Mouse (Mus musculus): ENCODE data around the gene Heyl. TPM values are rescaled to one million over a fixed set of nuclear protein-coding genes. Genes with fewer than 3 reads are reported as not detected.

The Heyl gene
- polyA plus RNA-seq (2012): not detected in 2 replicates

- Histone ChIP-seq H3K4me3 (replicated peaks) (peak within 1 kb of the TSS; percentile 2), H3K4me1 (ENCODE audit: control insufficient read depth) (peaks cover 2% of the 10 kb centered on the region; the same call in 1 of the 2 replicates), H3K9me3 (ENCODE audit: control insufficient read depth, low read length) (no peaks in the 10 kb centered on the region), H3K36me3 (ENCODE audit: control insufficient read depth) (no peaks in the 10 kb centered on the region), H3K27me3 (ENCODE audit: control insufficient read depth) (peaks cover 70% of the 10 kb centered on the region)
- TF ChIP-seq TAL1 (IDR thresholded peaks at IDR 0.05; ENCODE audit: low read length): no peak
- no peak for TF ChIP-seq GATA1 (IDR thresholded peaks at IDR 0.05; ENCODE audit: low read length)
Measured at GRCm38 (mm10) chr4:123233492-123234084, at the start of gene Heyl. TSS of gene Heyl (plus strand) at chr4:123233556.

GRCm38 (mm10) chr4:123184816-123185215 is 48.5 kb upstream of the Heyl start:
- Histone ChIP-seq H3K27me3 (ENCODE audit: control insufficient read depth) (peaks cover 67% of the 10 kb centered on the region), H3K4me1 (ENCODE audit: control insufficient read depth) (peaks cover 5% of the 10 kb centered on the region), H3K36me3 (ENCODE audit: control insufficient read depth) (no peaks in the 10 kb centered on the region), H3K9me3 (ENCODE audit: control insufficient read depth, low read length) (no peaks in the 10 kb centered on the region; the same call in 1 of the 2 replicates), H3K4me3 (replicated peaks) (no peak overlapping the region)
- TF ChIP-seq GATA1 (IDR thresholded peaks at IDR 0.05; ENCODE audit: low read length) (no peak), TAL1 (IDR thresholded peaks at IDR 0.05; ENCODE audit: low read length) (no peak)

DNA sequence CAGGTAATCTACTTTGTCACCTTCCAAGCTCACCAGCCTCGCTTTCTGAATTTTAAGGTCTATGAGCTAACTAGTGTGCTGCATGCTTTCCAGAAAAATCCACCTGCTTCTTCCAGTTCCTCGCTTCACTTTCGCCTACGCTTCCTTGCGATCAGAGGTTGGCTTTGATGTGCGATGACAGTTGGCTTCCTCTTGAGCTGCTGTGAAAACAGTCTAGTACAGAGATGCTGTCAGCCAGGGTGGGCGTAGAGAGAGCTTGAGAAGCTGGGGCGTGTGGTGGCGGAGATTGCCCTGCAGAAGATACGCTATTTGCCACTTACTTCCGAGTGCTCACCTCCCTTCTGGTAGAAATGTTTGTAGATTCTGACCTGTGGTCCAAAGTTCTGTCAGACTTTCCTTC is 41.0 kb upstream of the Heyl start:
- Histone ChIP-seq H3K27me3 (ENCODE audit: control insufficient read depth) (peaks cover 27% of the 10 kb centered on the region), H3K4me3 (replicated peaks) (no peak overlapping the region), H3K9me3 (ENCODE audit: control insufficient read depth, low read length) (no peaks in the 10 kb centered on the region), H3K4me1 (ENCODE audit: control insufficient read depth) (no peaks in the 10 kb centered on the region), H3K36me3 (ENCODE audit: control insufficient read depth) (no peaks in the 10 kb centered on the region)
- no peak for TF ChIP-seq TAL1 (IDR thresholded peaks at IDR 0.05; ENCODE audit: low read length)
- TF ChIP-seq GATA1 (IDR thresholded peaks at IDR 0.05; ENCODE audit: low read length): no peak

DNA sequence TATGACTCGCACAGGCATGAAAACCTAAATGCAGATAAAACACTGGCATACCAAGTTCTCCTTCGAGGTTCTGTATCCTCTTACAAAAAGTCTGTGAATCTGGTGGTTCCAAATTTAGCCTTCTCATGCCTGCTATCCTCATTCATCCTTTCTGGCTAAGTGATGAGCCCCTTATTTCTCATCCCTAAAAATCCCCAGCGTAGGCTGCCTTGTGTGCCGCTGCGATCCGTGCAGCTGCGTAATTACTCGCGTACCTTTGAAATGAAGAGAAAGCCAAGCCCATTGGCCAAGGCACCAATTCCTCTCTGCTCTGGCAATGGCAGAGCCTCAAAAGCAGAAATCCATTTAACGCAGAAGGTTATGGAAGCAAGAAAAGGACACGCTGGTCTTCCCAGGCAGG is 39.6 kb upstream of the Heyl start:
- TF ChIP-seq GATA1 (IDR thresholded peaks at IDR 0.05; ENCODE audit: low read length) (no peak), TAL1 (IDR thresholded peaks at IDR 0.05; ENCODE audit: low read length) (no peak)
- peaks cover 41% of the 10 kb centered on the region for H3K27me3 ChIP-seq (ENCODE audit: control insufficient read depth)

DNA sequence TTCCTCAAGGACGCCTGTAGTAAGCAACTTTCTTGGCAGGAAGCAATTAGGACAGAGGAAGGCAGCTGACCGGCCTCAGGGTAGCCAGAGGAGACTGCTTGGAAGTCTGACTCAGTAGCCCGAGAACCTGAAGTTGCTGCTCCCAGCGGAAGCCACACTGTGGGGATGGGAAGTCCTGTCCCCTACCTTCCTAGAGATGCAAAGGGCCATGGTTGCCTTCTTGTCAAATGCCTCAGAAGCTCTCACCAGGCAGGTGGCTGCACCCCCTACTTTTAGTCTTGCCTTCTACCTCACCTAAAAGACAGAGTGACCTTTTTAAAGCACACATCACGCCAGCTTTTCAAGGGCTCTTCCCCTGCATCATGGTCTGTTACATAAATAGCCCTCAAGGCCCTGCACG is 36.7 kb upstream of the Heyl start:
- H3K4me1 ChIP-seq (ENCODE audit: control insufficient read depth): no peaks in the 10 kb centered on the region
- no peaks in the 10 kb centered on the region for H3K36me3 ChIP-seq (ENCODE audit: control insufficient read depth)
- H3K9me3 ChIP-seq (ENCODE audit: control insufficient read depth, low read length): no peaks in the 10 kb centered on the region
- peaks cover 65% of the 10 kb centered on the region for H3K27me3 ChIP-seq (ENCODE audit: control insufficient read depth)
- TF ChIP-seq TAL1 (IDR thresholded peaks at IDR 0.05; ENCODE audit: low read length) (no peak), GATA1 (IDR thresholded peaks at IDR 0.05; ENCODE audit: low read length) (no peak)
- H3K4me3 ChIP-seq (replicated peaks): no peak overlapping the region

More for the DNA sequence above, 39.6 kb upstream of the Heyl start:
- H3K4me3 ChIP-seq (replicated peaks): no peak overlapping the region
- no peaks in the 10 kb centered on the region for H3K4me1 ChIP-seq (ENCODE audit: control insufficient read depth)
- H3K9me3 ChIP-seq (ENCODE audit: control insufficient read depth, low read length): no peaks in the 10 kb centered on the region
- H3K36me3 ChIP-seq (ENCODE audit: control insufficient read depth): no peaks in the 10 kb centered on the region

DNA sequence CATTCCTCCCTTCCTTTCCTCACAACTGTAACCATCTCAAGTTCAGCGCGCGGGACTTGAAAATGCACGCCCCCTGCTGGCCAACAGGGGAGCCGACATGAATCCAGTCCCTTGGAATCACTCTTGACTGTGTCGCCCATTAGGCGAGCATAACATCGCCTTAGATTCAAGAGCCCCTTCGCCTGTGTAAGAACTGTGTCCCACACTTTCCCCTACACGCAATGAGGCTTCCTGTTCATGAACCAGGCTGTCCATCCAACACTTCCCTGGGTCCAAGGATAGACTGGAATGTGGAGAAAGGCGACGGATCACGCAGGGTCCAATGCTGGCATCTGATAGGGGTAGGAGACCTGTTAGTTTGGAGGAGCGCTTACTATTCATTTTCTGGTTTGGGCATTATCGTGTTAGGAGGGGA is 32.6 kb upstream of the Heyl start:
- Histone ChIP-seq H3K4me1 (ENCODE audit: control insufficient read depth) (no peaks in the 10 kb centered on the region), H3K36me3 (ENCODE audit: control insufficient read depth) (no peaks in the 10 kb centered on the region), H3K27me3 (ENCODE audit: control insufficient read depth) (peaks cover 72% of the 10 kb centered on the region), H3K9me3 (ENCODE audit: control insufficient read depth, low read length) (no peaks in the 10 kb centered on the region; the same call in 1 of the 2 replicates), H3K4me3 (replicated peaks) (no peak overlapping the region)
- no peak for TF ChIP-seq TAL1 (IDR thresholded peaks at IDR 0.05; ENCODE audit: low read length)
- TF ChIP-seq GATA1 (IDR thresholded peaks at IDR 0.05; ENCODE audit: low read length): no peak

DNA sequence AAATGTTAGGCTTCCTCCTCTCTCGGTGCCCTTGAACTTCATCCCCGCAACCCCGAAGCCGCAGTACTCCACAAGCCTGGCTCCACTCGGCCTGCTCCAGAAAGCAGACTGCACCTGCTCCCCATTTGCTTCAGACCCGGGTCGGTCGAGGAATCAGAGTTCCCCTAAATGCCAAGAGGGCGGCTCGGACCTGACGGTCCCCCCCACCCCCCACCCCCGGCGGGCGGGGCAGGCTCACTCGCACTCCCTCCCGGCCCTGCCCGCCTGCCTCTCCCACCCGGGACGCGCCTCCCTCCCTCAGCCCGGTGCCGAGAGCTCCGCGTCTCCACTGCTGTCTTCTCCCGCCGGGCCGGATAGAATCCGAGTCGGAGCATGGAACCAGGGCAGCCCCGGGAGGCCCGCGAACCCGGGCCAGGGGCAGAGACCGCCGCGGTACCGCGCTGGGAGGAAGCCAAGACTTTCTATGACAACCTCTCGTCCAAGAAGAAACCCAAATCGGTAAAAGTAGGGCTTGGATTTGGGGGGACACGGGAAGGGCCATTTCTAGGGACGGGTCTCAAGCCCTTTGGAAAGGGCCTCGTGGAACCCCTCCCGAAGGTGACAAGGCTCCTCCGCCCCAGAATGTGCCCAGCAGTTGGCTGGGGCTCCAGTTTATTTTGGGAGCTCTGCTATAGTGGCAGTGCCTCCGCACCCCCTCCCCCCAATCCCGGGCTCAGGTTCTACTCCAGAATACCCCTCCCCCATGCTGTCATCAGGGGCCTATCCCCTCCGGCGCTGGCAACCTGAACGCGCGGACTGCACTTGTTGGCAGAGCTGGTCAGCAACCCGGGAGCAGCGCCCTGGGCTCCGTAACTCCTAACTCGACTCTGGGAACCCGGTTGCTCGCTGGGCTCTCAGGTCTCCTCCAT is 31.9 kb upstream of the Heyl start, which contains the start of gene Nt5c1a:
TSS of gene Nt5c1a (plus strand) at position 319 of the 908 bp plus-strand sequence.
- Histone ChIP-seq H3K4me3 (replicated peaks) (no peak within 1 kb of the TSS), H3K36me3 (ENCODE audit: control insufficient read depth) (no peaks in the 10 kb centered on the region), H3K27me3 (ENCODE audit: control insufficient read depth) (peaks cover 66% of the 10 kb centered on the region), H3K4me1 (ENCODE audit: control insufficient read depth) (no peaks in the 10 kb centered on the region), H3K9me3 (ENCODE audit: control insufficient read depth, low read length) (no peaks in the 10 kb centered on the region; the same call in 1 of the 2 replicates)
- TF ChIP-seq GATA1 (IDR thresholded peaks at IDR 0.05; ENCODE audit: low read length) (no peak), TAL1 (IDR thresholded peaks at IDR 0.05; ENCODE audit: low read length) (no peak)

DNA sequence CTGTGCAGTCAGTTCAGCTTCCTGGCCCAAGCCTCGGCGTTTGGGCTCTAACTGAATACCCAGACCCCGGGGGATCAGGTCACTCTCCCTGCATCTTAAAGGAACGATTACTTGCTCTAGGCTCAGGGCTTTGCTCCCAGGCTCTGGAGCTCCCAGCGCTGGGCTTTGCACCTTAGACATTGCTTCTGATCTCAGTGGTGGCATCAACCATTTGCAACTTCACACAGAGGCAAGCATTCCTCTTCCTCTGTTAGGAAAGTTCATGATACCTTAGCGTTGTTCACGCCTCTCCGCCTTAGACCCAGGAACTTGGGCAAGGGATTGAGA is 31.3 kb upstream of the Heyl start:
- Histone ChIP-seq H3K9me3 (ENCODE audit: control insufficient read depth, low read length) (no peaks in the 10 kb centered on the region; the same call in 1 of the 2 replicates), H3K36me3 (ENCODE audit: control insufficient read depth) (no peaks in the 10 kb centered on the region), H3K27me3 (ENCODE audit: control insufficient read depth) (peaks cover 62% of the 10 kb centered on the region), H3K4me3 (replicated peaks) (no peak overlapping the region), H3K4me1 (ENCODE audit: control insufficient read depth) (no peaks in the 10 kb centered on the region)
- TF ChIP-seq TAL1 (IDR thresholded peaks at IDR 0.05; ENCODE audit: low read length): no peak
- TF ChIP-seq GATA1 (IDR thresholded peaks at IDR 0.05; ENCODE audit: low read length): no peak

DNA sequence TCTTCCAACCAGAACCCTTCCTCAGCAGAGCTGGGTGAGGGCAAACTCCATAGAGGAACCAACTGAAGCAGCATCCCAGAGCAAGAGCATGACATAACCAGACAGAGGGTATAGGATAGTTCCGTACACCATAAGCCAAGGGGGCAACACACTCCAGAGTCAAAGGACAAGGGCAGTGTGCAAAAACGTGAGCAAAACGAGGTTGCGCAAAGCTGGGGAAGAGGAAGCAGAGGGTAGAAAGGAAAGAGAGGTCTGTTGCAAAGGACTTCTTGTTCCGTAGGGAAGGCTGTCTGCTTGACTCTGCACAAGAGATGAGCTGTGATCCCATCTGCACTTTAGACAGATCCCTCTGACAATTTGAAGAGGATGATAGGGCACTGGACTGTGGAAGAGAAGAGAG is 26.0 kb upstream of the Heyl start:
- Histone ChIP-seq H3K9me3 (ENCODE audit: control insufficient read depth, low read length) (no peaks in the 10 kb centered on the region; the same call in 1 of the 2 replicates), H3K36me3 (ENCODE audit: control insufficient read depth) (no peaks in the 10 kb centered on the region), H3K27me3 (ENCODE audit: control insufficient read depth) (peaks cover 24% of the 10 kb centered on the region), H3K4me1 (ENCODE audit: control insufficient read depth) (no peaks in the 10 kb centered on the region), H3K4me3 (replicated peaks) (no peak overlapping the region)
- TF ChIP-seq GATA1 (IDR thresholded peaks at IDR 0.05; ENCODE audit: low read length): no peak
- TF ChIP-seq TAL1 (IDR thresholded peaks at IDR 0.05; ENCODE audit: low read length): no peak

Data from erythroblast, embryonic 14.5 days (primary cell).